Mouse (Mus musculus) hindlimb bud, embryonic 11.5 days (tissue): Measurements from ENCODE around the gene Lsm7.
"Not testable (repeated sequence)": the region's sequence is repeated elsewhere in the genome, so short reads cannot be mapped to it uniquely, and the experiment has no call there.

Experiments used
- DNase-seq: peaks from one replicate; pipeline ENCODE4 v3.0.0-alpha.2; 2012; ENCODE audit warnings: low read depth, low spot score; ENCODE audit errors: extremely low spot score

The Lsm7 gene

GRCm38 (mm10) chr10:80816303-80816702 lies 38.7 kb downstream of the Lsm7 start:
- DNase-seq: not testable (repeated sequence)

DNA sequence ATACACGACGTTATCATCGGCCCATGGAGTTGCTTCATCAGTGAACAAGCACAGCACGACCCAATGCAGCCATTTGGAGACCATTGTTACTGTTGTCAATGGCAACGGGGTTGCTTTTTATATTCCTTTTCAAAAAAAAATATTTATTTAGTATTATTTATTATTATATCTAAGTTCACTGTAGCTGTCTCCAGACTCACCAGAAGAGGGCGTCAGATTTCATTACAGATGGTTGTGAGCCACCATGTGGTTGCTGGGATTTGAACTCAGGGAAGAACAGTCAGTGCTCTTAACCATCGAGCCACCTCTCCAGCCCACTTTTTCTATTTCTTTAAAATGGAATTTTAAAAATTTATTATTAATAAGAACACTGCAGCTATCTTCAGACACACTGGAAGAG lies 40.2 kb downstream of the Lsm7 start:
- no peak for DNase-seq

GRCm38 (mm10) chr10:80813366-80813765 lies 41.6 kb downstream of the Lsm7 start, which contains the start of gene Jsrp1:
Gene Jsrp1, minus strand, starts transcription at chr10:80813498.
- no peak for DNase-seq

GRCm38 (mm10) chr10:80812391-80813041 lies 42.5 kb downstream of the Lsm7 start:
- DNase-seq: no peak

- DNase-seq: no peak
These were observed 44.9 kb downstream of the Lsm7 start for GRCm38 (mm10) chr10:80810084-80810483.

- DNase-seq: no peak
These were observed 45.9 kb downstream of the Lsm7 start for GRCm38 (mm10) chr10:80808985-80809632.

GRCm38 (mm10) chr10:80808099-80808984 lies 46.7 kb downstream of the Lsm7 start:
- DNase-seq: no peak

DNA sequence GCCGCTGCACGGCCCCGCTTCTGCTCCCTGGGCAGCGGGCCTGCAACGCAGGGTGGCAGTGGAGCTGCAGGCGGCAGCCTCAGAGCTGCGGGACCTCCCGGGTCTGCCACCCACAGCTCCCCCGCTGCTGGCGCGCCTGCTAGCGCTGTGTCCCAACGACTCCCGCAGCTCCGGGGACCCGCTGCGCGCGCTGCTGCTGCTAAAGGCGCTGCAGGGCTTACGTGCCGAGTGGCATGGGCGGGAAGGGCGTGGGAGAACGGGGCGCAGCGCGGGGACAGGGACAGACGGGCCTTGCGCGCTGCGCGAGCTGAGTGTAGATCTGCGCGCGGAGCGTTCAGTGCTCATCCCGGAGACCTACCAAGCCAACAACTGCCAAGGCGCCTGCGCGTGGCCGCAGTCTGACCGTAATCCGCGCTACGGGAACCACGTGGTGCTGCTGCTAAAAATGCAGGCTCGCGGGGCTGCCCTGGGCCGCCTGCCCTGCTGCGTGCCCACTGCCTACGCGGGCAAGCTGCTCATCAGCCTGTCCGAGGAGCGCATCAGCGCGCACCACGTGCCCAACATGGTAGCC lies 47.9 kb downstream of the Lsm7 start:
- DNase-seq: no peak

GRCm38 (mm10) chr10:80806341-80807056 lies 48.5 kb downstream of the Lsm7 start:
- DNase-seq: no peak

- DNase-seq: no peak
These were observed 49.1 kb downstream of the Lsm7 start for GRCm38 (mm10) chr10:80805925-80806324.

DNA sequence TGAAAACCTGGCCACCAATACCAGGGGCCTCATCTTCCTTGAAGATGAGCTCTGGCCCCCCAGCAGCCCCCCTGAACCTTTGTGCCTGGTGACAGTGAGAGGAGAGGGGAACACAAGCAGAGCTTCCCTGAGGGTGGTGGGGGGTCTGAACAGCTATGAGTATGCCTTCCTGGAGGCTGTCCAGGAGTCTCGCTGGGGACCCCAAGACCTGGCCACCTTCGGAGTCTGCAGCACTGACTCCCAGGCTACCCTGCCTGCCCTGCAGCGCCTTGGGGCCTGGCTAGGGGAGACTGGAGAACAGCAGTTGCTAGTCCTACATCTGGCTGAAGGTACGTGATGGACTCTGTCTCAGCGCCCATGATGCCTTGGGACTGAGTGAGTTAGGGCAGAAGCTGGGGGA lies 49.7 kb downstream of the Lsm7 start:
- no peak for DNase-seq

- DNase-seq: no peak
These were observed 50.1 kb downstream of the Lsm7 start, which contains the start of gene Amh for GRCm38 (mm10) chr10:80804916-80805315. Gene Amh, plus strand, starts transcription at chr10:80805243.

GRCm38 (mm10) chr10:80804340-80804739 lies 50.7 kb downstream of the Lsm7 start:
- DNase-seq: no peak

- no peak for DNase-seq
These were observed 52.0 kb downstream of the Lsm7 start for GRCm38 (mm10) chr10:80802996-80803395.
